Mouse (Mus musculus) kidney, embryonic 16.5 days (tissue): ENCODE data around the gene Rock2. TPM values are rescaled to one million over a fixed set of nuclear protein-coding genes. Genes with fewer than 3 reads are reported as not detected.

Source experiments
- ATAC-seq: fragments of 200-750 bp; cut with Nextera tagmentation; 2 replicates; pipeline ENCODE4 v1.8.0; 2017; ENCODE audit warnings: moderate TSS enrichment; ENCODE audit not compliant: low FRiP score, low TSS enrichment
- H3K27ac ChIP-seq: fragments of 300-500 bp; sonication (generic); 2 replicates; pipeline ENCODE4 v1.5.1; 2014; ENCODE audit warnings: low read length
- H3K27me3 ChIP-seq: fragments of 300-500 bp; sonication (generic); 2 replicates; pipeline ENCODE4 v1.6.1; 2014; ENCODE audit warnings: low read length, control low read depth, mixed read lengths; ENCODE audit not compliant: insufficient read depth
- H3K36me3 ChIP-seq: fragments of 300-500 bp; sonication (generic); 2 replicates; pipeline ENCODE4 v1.6.1; 2014; ENCODE audit warnings: low read length, control low read depth, mixed read lengths; ENCODE audit not compliant: insufficient read depth
- H3K4me1 ChIP-seq: fragments of 300-500 bp; sonication (generic); 2 replicates; pipeline ENCODE4 v1.6.1; 2014; ENCODE audit warnings: low read length, control low read depth, mixed read lengths; ENCODE audit not compliant: insufficient read depth
- H3K4me2 ChIP-seq: fragments of 300-500 bp; sonication (generic); replicated peaks from 2 replicates; pipeline ENCODE4 v1.6.1; 2014; ENCODE audit warnings: low read depth, low read length
- H3K4me3 ChIP-seq: fragments of 300-500 bp; sonication (generic); 2 replicates; pipeline ENCODE4 v1.5.1; 2014; ENCODE audit warnings: mild to moderate bottlenecking, low read length
- H3K9ac ChIP-seq: fragments of 300-500 bp; sonication (generic); replicated peaks from 2 replicates; pipeline ENCODE4 v1.6.1; 2014; ENCODE audit warnings: low read length
- H3K9me3 ChIP-seq: fragments of 300-500 bp; sonication (generic); 2 replicates; pipeline ENCODE4 v1.6.1; 2016; ENCODE audit warnings: low read length, control low read depth
- WGBS: fragments of 180-500 bp; shearing (Covaris S2); extraction: QIAGEN DNeasy Blood & Tissue Kit; methylation state at CpG from one replicate; pipeline ENCODE4 v1.1.7; 2014; 5-methylcytosine and 5-hydroxymethylcytosine counted together
- polyA plus RNA-seq: library from polyadenylated mRNA; unstranded; fragments of >200 nt; fragmentation: Nextera tagmentation; extraction: Ambion mirVana; gene quantifications from 2 replicates; pipeline ENCODE4 v1.2.1, GENCODE M21; 2015

Rock2 gene
- polyA plus RNA-seq, 1 experiment from 2014 or later: 10.6 TPM

DNA sequence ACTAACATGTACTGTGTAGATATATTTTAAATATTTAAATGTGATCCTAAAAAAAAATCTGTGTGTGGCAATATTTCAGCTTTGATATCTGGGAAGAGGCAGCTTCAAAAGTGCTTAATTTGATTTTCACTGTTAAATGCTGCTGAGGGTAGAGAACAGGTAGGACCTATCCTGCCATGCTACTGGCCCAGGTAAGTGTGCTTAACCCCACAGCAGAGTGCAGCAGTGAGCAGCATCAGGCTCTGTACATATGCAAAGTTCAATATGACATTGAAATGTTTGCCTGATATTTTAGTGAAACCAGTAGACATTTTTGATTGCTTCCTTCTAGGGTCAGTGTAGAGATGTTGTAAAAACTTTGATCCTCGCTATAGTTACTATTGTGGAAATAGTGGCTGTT lies 91.1 kb downstream of the Rock2 start:
- Histone ChIP-seq H3K36me3 (peaks cover 14% of the 10 kb centered on the region), H3K9ac (no peak overlapping the region), H3K27me3 (no peaks in the 10 kb centered on the region), H3K4me1 (no peaks in the 10 kb centered on the region), H3K4me2 (no peak overlapping the region), H3K9me3 (no peaks in the 10 kb centered on the region), H3K27ac (no peak overlapping the region), H3K4me3 (no peak overlapping the region)
- 90% methylated on average over 1 of the region's 1 CpGs for WGBS
- no peak for ATAC-seq

DNA sequence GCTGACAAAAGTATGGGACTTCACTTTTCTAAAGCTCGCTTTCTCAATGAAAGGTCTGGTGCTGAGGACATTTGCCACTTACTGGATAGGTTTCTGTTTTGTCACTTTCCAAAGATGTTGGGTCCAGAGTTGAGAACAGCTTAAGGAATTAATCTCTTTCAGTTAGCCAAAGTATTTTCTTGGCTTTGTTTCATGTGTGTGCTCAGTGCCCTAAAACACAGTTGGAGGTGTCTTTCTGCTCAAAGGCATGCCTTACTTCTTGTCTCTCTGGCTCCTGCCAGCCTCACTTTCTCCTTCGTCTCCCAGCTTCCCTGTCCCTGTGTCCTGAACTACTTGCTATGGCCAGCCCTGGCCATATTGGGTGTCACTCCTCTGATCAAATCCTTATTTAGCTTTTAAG lies 96.7 kb downstream of the Rock2 start:
- H3K4me2 ChIP-seq: no peak overlapping the region
- no peaks in the 10 kb centered on the region for H3K36me3 ChIP-seq
- ATAC-seq: no peak
- H3K27ac ChIP-seq: no peak overlapping the region
- H3K4me1 ChIP-seq: no peaks in the 10 kb centered on the region
- H3K4me3 ChIP-seq: no peak overlapping the region
- H3K27me3 ChIP-seq: no peaks in the 10 kb centered on the region
- H3K9ac ChIP-seq: no peak overlapping the region
- WGBS: 91% methylated on average over 2 of the region's 2 CpGs
- H3K9me3 ChIP-seq: no peaks in the 10 kb centered on the region

DNA sequence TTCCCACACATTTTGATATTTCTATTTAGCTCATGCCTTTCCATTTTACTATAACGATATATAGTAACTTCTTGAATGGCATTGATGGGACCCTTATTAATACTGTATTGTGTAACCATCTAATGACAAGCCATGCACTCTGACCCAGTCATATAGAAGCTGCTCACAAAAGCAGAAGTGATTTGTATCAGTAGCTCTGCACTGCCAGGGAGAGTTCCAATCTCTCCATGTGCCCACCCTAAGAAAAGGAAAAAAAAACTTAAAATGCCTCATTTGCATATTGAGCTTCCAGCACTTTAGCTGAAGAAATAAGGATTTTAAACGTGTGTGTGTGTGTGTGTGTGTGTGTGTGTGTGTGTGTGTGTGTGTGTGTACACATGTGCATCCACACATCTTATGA lies 97.7 kb downstream of the Rock2 start:
- Histone ChIP-seq H3K4me3 (no peak overlapping the region), H3K9me3 (no peaks in the 10 kb centered on the region), H3K4me2 (no peak overlapping the region), H3K27ac (no peak overlapping the region), H3K4me1 (no peaks in the 10 kb centered on the region), H3K27me3 (no peaks in the 10 kb centered on the region), H3K36me3 (no peaks in the 10 kb centered on the region), H3K9ac (no peak overlapping the region)
- no peak for ATAC-seq
- 88% methylated on average over 2 of the region's 2 CpGs for WGBS

DNA sequence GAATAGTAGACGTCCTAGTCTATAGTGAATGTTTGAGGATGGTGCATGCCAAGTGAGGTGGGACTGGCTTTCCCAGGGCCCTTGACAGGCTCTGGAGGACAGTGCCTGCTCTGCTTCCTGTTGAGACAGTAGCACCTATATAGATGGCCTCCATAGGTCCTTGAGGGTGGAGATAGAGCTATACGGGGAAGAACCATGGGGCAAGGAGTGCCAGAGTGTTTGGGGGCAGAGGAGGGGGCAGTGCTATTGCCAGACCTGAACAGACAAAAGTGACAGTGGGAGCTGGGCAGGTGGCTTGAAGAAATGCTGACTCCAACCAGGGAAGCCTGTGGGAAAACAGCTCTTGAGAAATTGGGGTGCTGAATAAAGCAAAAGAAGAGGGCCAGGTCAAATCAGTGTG lies 99.6 kb downstream of the Rock2 start:
- ATAC-seq: no peak
- Histone ChIP-seq H3K4me2 (no peak overlapping the region), H3K27ac (no peak overlapping the region), H3K9me3 (no peaks in the 10 kb centered on the region), H3K36me3 (no peaks in the 10 kb centered on the region), H3K27me3 (peaks cover 8% of the 10 kb centered on the region; the same call in 1 of the 2 replicates), H3K4me3 (no peak overlapping the region), H3K9ac (no peak overlapping the region), H3K4me1 (peaks cover 3% of the 10 kb centered on the region)
- WGBS: 94% methylated on average over 2 of the region's 2 CpGs

DNA sequence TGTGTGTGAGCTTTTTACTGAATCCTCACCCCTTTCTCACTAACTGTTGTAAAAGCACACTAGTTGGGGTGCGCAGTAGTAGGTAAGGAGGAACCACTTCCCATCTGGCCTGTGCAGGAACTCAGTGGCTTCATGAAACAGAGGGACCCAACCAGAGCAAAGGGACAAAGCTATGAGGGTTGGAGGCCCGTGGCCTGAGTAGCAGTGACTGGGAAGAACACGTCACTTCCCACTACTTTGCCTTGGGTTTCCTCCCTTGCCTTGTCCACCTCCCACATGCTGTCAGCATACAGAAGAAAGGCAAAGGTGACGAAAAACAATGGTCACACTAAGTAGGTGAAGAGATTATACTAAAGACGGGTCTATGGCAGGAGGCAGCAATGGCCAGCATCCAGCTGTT lies 101.6 kb downstream of the Rock2 start:
- H3K9ac ChIP-seq: no peak overlapping the region
- H3K36me3 ChIP-seq: no peaks in the 10 kb centered on the region
- H3K27me3 ChIP-seq: peaks cover 11% of the 10 kb centered on the region
- peaks cover 7% of the 10 kb centered on the region for H3K4me1 ChIP-seq
- no peak for ATAC-seq
- WGBS: 75% methylated on average over 5 of the region's 5 CpGs
- H3K4me3 ChIP-seq: no peak overlapping the region
- H3K9me3 ChIP-seq: no peaks in the 10 kb centered on the region
- no peak overlapping the region for H3K4me2 ChIP-seq
- no peak overlapping the region for H3K27ac ChIP-seq

DNA sequence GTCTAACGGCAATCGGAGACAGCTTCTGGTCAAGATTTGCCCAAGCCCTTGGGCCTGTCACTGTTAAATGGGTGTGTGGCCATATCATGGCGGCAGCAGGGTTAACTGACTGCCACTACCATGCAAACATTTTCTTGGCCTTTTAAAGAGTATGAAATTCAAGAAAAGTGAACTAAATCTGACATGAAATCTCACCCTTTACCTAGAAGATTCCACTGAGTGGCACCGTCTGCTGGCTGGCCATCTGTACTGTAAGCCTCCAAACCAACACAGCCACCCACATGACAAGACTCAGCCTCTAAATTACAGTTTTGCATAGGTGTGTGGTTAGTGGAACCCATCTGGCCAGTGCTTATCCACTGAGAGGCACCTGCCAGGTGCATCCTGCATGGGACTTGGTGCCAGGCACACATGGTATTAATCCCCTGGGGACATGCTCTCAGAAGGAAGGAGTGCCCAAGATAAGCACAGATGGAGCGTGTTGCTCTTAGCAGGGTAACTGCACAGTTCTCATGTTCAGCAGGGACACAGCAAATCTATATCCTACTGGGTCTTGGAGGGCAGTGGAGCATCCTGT lies 102.3 kb downstream of the Rock2 start:
- Histone ChIP-seq H3K4me3 (no peak overlapping the region), H3K27me3 (peaks cover 11% of the 10 kb centered on the region), H3K27ac (no peak overlapping the region), H3K9ac (no peak overlapping the region), H3K36me3 (no peaks in the 10 kb centered on the region), H3K4me1 (peaks cover 7% of the 10 kb centered on the region), H3K4me2 (no peak overlapping the region), H3K9me3 (no peaks in the 10 kb centered on the region)
- no peak for ATAC-seq
- WGBS: 92% methylated on average over 5 of the region's 5 CpGs

DNA sequence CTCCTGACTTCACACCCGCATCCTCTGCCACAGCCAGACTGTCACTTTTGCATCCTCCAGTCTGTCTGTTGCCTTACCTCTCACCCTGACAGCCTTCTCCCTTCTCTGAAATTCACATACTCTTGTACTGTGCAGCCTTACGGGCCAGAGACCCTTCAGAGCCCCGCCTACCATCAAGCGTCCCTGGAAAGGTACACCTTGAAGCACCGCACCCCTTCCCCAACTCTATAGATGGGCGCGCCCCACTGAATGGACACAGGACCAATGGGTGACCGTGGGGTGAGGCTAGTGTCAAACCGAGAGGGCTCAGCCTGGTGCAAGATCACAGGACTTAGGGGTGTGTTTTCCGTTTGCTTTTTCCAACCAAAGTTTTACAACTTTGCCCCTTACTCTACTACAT lies 104.5 kb downstream of the Rock2 start:
- H3K9me3 ChIP-seq: no peaks in the 10 kb centered on the region
- H3K27me3 ChIP-seq: peaks cover 11% of the 10 kb centered on the region
- WGBS: 6% methylated on average over 10 of the region's 10 CpGs
- no peak overlapping the region for H3K27ac ChIP-seq
- H3K4me3 ChIP-seq: peak overlapping the region; percentile 63
- peak overlapping the region; percentile 88 for H3K4me2 ChIP-seq
- H3K9ac ChIP-seq: no peak overlapping the region
- peak; percentile 5; the same call in 1 of the 2 replicates for ATAC-seq
- no peaks in the 10 kb centered on the region for H3K36me3 ChIP-seq
- H3K4me1 ChIP-seq: peaks cover 7% of the 10 kb centered on the region

DNA sequence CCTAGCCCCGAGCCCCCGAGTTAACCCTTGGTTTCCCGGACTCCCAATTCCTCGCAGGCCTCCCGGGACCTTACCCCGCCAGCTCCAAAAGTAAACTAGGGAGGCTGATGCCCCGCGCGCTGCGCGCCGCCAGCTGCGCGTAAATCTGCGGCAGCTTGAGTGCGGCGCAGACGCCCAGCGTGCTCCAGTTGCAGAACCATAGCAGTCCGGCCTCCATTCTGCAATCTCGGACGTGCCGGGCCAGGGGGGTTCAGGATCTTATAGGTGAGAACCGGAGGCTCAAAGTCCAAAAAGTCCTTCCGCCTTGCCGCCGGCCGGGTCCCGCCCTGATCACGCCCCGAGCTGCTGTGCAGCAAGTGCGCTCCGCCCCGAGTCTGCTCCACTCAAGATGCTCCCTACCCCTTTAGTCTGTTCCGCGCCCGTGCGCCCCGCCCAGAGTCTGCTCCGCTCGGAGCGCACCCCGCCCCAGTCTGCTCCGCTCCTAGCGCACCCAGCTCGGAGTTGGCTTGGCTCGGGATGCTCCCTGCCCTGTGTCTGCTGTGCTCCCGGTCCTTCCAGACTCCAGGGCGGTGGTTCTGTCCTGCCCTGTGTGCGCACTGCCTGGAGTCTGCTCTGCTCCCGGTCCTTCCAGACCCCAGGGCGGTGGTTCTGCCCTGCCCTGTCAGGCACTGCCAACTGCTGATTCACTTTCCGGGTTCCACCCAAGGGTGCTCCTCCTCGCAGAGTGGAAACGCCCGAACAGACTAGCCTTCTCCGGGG lies 105.2 kb downstream of the Rock2 start, which contains the start of gene Pqlc3:
Gene Pqlc3 (minus strand): TSS at position 670 of the 759 bp plus-strand sequence.
- H3K4me3 ChIP-seq: peak within 1 kb of the TSS; percentile 63
- ATAC-seq: peak; percentile 94
- peaks cover 7% of the 10 kb centered on the region for H3K4me1 ChIP-seq
- no peaks in the 10 kb centered on the region for H3K9me3 ChIP-seq
- WGBS: 2% methylated on average over 57 of the region's 57 CpGs
- H3K4me2 ChIP-seq: peak within 1 kb of the TSS; percentile 88
- peak within 1 kb of the TSS; percentile 60 for H3K9ac ChIP-seq
- H3K27ac ChIP-seq: no peak within 1 kb of the TSS
- H3K27me3 ChIP-seq: peaks cover 11% of the 10 kb centered on the region
- no peaks in the 10 kb centered on the region for H3K36me3 ChIP-seq

DNA sequence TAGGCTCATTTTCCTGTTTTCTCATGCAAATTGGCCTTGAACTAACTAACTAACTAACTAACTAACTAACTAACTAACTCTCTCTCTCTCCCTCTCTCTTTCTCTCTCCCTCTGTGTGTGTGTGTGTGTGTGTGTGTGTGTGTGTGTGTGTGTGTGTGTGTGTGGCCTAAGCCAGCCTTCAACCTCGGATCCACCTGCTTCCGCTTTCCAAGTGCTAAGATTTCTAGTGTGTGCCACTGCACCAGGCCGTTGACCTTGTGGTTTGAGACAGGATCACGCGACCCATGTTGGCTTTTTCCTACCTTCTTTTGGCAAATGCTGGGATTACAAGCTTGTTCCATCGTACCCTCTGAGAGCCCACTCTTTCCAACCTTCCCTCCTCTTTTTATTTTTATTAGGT lies 105.9 kb downstream of the Rock2 start:
- Histone ChIP-seq H3K27me3 (peaks cover 11% of the 10 kb centered on the region), H3K9ac (no peak overlapping the region), H3K4me2 (no peak overlapping the region), H3K36me3 (no peaks in the 10 kb centered on the region), H3K9me3 (no peaks in the 10 kb centered on the region), H3K27ac (no peak overlapping the region), H3K4me1 (peaks cover 7% of the 10 kb centered on the region), H3K4me3 (no peak overlapping the region)
- 41% methylated on average over 6 of the region's 6 CpGs for WGBS
- ATAC-seq: no peak

DNA sequence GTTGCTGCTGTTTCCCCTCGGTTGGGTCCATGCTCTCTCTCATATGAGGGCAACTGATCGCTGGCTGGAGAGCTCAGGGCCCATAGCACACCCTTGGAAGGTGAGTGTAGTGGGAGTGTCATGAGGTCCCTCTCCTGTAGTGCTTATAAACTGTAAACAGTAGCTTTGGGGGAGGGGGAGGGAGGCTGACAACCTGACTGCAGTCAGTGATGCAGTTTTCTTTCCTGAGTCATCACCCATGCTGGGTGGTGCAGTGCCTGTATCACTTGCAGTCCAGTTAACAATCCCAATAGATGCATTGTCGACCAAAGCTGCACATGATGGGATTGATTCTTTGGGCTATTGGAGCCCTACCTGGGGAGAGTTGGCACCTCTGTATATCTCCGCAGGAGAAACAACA lies 106.5 kb downstream of the Rock2 start:
- Histone ChIP-seq H3K27ac (no peak overlapping the region), H3K9ac (no peak overlapping the region), H3K36me3 (no peaks in the 10 kb centered on the region), H3K4me2 (no peak overlapping the region), H3K4me1 (peaks cover 7% of the 10 kb centered on the region), H3K4me3 (no peak overlapping the region), H3K27me3 (peaks cover 11% of the 10 kb centered on the region), H3K9me3 (no peaks in the 10 kb centered on the region)
- WGBS: 52% methylated on average over 4 of the region's 4 CpGs
- no peak for ATAC-seq
